Mouse (Mus musculus) erythroblast, embryonic 14.5 days (primary cell): ENCODE measurements around the gene Zdhhc22.

Experiments
- GATA1 ChIP-seq: IDR thresholded peaks from 2 replicates; pipeline ENCODE4 v1.6.1; 2012; ENCODE audit warnings: low read length, inconsistent platforms, mixed read lengths
- TAL1 ChIP-seq: IDR thresholded peaks from 3 replicates; pipeline ENCODE4 v1.6.1; 2012; ENCODE audit warnings: low read length, inconsistent platforms, mixed read lengths

DNA sequence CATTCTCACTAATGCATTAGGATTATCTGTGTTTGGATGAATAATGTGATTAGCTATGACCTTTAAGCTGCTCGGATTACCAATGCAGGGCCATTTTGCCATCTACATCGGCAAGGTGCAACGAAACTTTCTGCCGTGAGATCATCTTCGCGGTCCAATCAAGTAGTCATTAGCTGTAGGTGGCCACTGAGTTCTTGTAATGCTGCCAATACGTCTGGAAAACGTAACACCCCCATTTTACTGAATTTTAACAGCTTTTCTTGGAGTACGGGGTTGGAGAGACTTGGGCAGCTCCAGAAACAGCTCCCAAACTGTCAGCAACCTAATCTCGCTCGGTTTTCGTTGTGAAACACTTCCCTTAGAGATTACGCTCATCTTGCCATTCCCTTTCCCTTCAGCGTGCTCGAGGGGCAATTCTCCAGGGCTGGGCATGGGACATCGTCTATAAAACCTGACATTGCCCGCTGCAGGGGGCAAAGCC, 43.9 kb downstream of the Zdhhc22 start:
- TF ChIP-seq GATA1 (no peak), TAL1 (no peak)
